Mouse (Mus musculus) kidney, adult 2 months (tissue): ENCODE results near the gene C1s1. TPM values are rescaled to one million over a fixed set of nuclear protein-coding genes. Genes with fewer than 3 reads are reported as not detected.
"Not testable (repeated sequence)": the region's sequence is repeated elsewhere in the genome, so short reads cannot be mapped to it uniquely, and the experiment has no call there.

ENCODE experiments used
- DNase-seq: peaks from one replicate; pipeline ENCODE4 v3.0.0; 2021
- H3K27ac ChIP-seq: fragments of 200-500 bp; 2 replicates; pipeline ENCODE4 v1.5.1; 2012; ENCODE audit warnings: low read depth, low read length, control low read depth, inconsistent platforms; ENCODE audit not compliant: insufficient read depth
- H3K27me3 ChIP-seq: fragments of 200-500 bp; replicated peaks from 2 replicates; pipeline ENCODE4 v1.6.1; 2012; ENCODE audit warnings: mild to moderate bottlenecking, moderate library complexity, low read length, inconsistent platforms; ENCODE audit not compliant: control insufficient read depth, insufficient read depth
- H3K36me3 ChIP-seq: fragments of 200-500 bp; 2 replicates; pipeline ENCODE4 v1.6.1; 2012; ENCODE audit warnings: mild to moderate bottlenecking, moderate library complexity, low read length, inconsistent platforms; ENCODE audit not compliant: control insufficient read depth, insufficient read depth
- H3K4me1 ChIP-seq: fragments of 200-500 bp; 2 replicates; pipeline ENCODE4 v1.6.1; 2011; ENCODE audit warnings: low read length; ENCODE audit not compliant: control insufficient read depth, insufficient read depth
- H3K4me3 ChIP-seq: fragments of 200-500 bp; 2 replicates; pipeline ENCODE4 v1.5.1; 2011; ENCODE audit warnings: mild to moderate bottlenecking, low read depth, low read length, control low read depth; ENCODE audit not compliant: insufficient read depth
- CTCF ChIP-seq: fragments of 200-500 bp; conservative IDR thresholded peaks from 2 replicates; pipeline ENCODE4 v1.5.1; 2011; ENCODE audit warnings: low read depth, mild to moderate bottlenecking, control low read depth, low read length, moderate library complexity, mixed read lengths; ENCODE audit not compliant: insufficient read depth, insufficient read length
- POLR2A ChIP-seq: fragments of 200-500 bp; IDR thresholded peaks from one replicate; pipeline ENCODE4 v1.6.1; 2011; ENCODE audit warnings: low read depth, low read length, control low read depth
- WGBS: fragments of 180-500 bp; shearing (Covaris S2); methylation state at CpG from one replicate; pipeline ENCODE4 v1.1.7; 2018; 5-methylcytosine and 5-hydroxymethylcytosine counted together
- polyA plus RNA-seq: library from polyadenylated mRNA; depleted of rRNA; stranded (reverse); fragments of >200 nt; gene quantifications from 2 replicates; pipeline ENCODE4 v1.2.3, GENCODE M21; 2012; rRNA removed

The C1s1 gene
- polyA plus RNA-seq, 1 experiment, result 38.1 TPM

GRCm38 (mm10) chr6:124485414-124486144 is 56.6 kb downstream of the C1s1 start:
- Histone ChIP-seq H3K4me3 (no peak overlapping the region), H3K36me3 (no peaks in the 10 kb centered on the region), H3K27me3 (no peaks in the 10 kb centered on the region), H3K27ac (peak overlapping the region; percentile 13; the same call in 1 of the 2 replicates), H3K4me1 (peaks cover 13% of the 10 kb centered on the region; the same call in 1 of the 2 replicates)
- no peak for DNase-seq
- TF ChIP-seq CTCF, result no peak
- TF ChIP-seq POLR2A, result no peak
- WGBS, result 38% methylated on average over 21 of the region's 21 CpGs

- peak; percentile 36 for DNase-seq
- peak overlapping the region; percentile 54 for H3K27ac ChIP-seq
- no peak for TF ChIP-seq POLR2A
- H3K4me3 ChIP-seq, result no peak overlapping the region
- WGBS, result 37% methylated on average over 7 of the region's 7 CpGs
- H3K27me3 ChIP-seq, result no peaks in the 10 kb centered on the region
- peaks cover 14% of the 10 kb centered on the region; the same call in 1 of the 2 replicates for H3K4me1 ChIP-seq
- no peaks in the 10 kb centered on the region for H3K36me3 ChIP-seq
Measured at GRCm38 (mm10) chr6:124484851-124485250, 57.3 kb downstream of the C1s1 start.

- peaks cover 14% of the 10 kb centered on the region; the same call in 1 of the 2 replicates for H3K4me1 ChIP-seq
- not testable (repeated sequence) for H3K4me3 ChIP-seq, H3K27ac ChIP-seq, H3K27me3 ChIP-seq, H3K36me3 ChIP-seq, DNase-seq
- WGBS, result 69% methylated on average over 3 of the region's 3 CpGs
Measured at GRCm38 (mm10) chr6:124483831-124484230, 58.3 kb downstream of the C1s1 start.

- TF ChIP-seq POLR2A (no peak), CTCF (peak; percentile 71)
- 29% methylated on average over 6 of the region's 6 CpGs for WGBS
- Histone ChIP-seq H3K27ac (no peak overlapping the region), H3K27me3 (no peaks in the 10 kb centered on the region), H3K36me3 (no peaks in the 10 kb centered on the region), H3K4me3 (no peak overlapping the region), H3K4me1 (peaks cover 17% of the 10 kb centered on the region; the same call in 1 of the 2 replicates)
- DNase-seq, result peak; percentile 88
Measured at GRCm38 (mm10) chr6:124481571-124481970, 60.6 kb downstream of the C1s1 start.

Other genes with a start within 250 kb of the C1s1 start
- gene Cd163, start 237.7 kb downstream of the C1s1 start, polyA plus RNA-seq, result 0.26 and 0.39 TPM in 2 replicates
- gene Pex5, start 127.3 kb downstream of the C1s1 start, polyA plus RNA-seq, result 62.0 and 62.8 TPM in 2 replicates
- 12.6 and 15.5 TPM in 2 replicates for gene Clstn3, start 77.6 kb downstream of the C1s1 start, polyA plus RNA-seq
- 14.2 and 14.3 TPM in 2 replicates for gene C1rl, start 49.2 kb downstream of the C1s1 start, polyA plus RNA-seq
- gene C1ra, start 30.0 kb downstream of the C1s1 start, polyA plus RNA-seq, result 24.8 and 26.5 TPM in 2 replicates
- gene C1rb, start 27.9 kb upstream of the C1s1 start, polyA plus RNA-seq, result not detected in 2 replicates
- 0.18 and 0.20 TPM in 2 replicates for gene C1s2, start 93.7 kb upstream of the C1s1 start, polyA plus RNA-seq
- 215 and 231 TPM in 2 replicates for gene Lpcat3, start 120.7 kb upstream of the C1s1 start, polyA plus RNA-seq
- 50.5 and 67.4 TPM in 2 replicates for gene Emg1, start 169.8 kb upstream of the C1s1 start, polyA plus RNA-seq
- 181 and 193 TPM in 2 replicates for gene Phb2, start 170.0 kb upstream of the C1s1 start, polyA plus RNA-seq
- gene Ptpn6, start 196.4 kb upstream of the C1s1 start, polyA plus RNA-seq, result 21.5 and 31.7 TPM in 2 replicates
- 387 and 474 TPM in 2 replicates for gene Grcc10, start 199.0 kb upstream of the C1s1 start, polyA plus RNA-seq
- gene Gm45234, start 213.7 kb upstream of the C1s1 start, polyA plus RNA-seq, result not detected in 2 replicates
- gene Atn1, start 214.2 kb upstream of the C1s1 start, polyA plus RNA-seq, result 49.1 and 65.4 TPM in 2 replicates
- 2.6 and 3.2 TPM in 2 replicates for gene Eno2, start 227.3 kb upstream of the C1s1 start, polyA plus RNA-seq
- 0.41 and 0.66 TPM in 2 replicates for gene Lrrc23, start 237.4 kb upstream of the C1s1 start, polyA plus RNA-seq